Mouse (Mus musculus): ENCODE measurements at regions not wholly inside any gene's neighbourhood (a gene's known extent, or its start where the extent isn't known, plus 50 kb on each side); places are given as distances from the start of the nearest gene placed in this dataset.

DNA sequence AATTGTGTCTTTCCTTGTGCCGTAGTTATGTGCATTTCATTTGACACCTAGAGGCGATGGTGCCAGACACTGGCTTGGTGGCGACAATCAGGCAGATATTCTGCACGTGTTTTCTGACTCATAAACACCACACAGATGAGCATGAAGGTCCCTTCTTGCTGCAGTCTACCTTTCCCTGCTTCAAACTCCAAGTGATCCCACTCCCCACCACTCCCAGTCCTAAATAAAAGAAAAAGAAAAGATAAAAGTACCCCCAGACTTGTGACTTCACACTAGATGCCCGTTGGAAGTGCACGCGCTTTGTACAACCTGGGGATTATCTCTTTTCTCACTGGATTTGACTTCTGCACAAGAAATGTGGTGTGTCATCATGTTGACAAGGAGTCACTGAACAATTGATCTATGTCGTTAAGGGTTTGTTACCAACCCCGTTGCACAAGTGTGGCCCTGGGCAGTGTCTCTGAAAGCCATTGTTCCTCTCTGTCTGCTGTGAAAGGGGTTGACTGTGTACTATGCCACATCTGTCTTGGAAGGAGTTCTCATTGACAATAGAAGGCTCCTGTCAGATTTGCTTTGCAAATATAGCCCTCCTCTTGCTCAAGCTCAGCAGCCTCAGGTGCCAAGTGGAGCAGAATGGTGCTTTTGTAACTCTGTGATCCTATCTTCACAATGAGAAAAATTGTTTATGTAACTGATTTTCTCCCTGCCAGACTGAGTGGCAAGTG is 140.1 kb downstream of the Ppp4r2 start:
- no peak for DNase-seq (ENCODE audit: low spot score in 2 of 2)

DNA sequence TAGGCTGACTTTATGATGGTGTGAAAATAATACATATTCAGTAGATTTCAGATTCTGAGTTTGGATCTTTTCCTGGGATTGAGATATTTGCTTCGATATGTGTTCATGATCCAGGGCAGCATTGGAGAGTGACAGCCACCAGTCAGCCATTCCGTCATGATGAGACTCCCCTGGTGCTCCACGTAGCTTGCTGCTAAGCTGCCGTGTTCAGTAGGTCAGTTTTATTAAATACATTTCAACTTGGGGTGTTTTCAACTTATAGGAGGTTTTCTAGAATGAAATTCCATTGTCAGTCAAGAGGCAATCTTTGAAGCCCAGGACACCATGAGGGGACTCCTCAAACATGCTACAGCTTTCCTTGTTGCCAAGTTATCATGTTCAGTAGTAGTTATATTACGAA is 141.3 kb downstream of the Ppp4r2 start:
- DNase-seq (ENCODE audit: low spot score in 2 of 2): no peak

DNA sequence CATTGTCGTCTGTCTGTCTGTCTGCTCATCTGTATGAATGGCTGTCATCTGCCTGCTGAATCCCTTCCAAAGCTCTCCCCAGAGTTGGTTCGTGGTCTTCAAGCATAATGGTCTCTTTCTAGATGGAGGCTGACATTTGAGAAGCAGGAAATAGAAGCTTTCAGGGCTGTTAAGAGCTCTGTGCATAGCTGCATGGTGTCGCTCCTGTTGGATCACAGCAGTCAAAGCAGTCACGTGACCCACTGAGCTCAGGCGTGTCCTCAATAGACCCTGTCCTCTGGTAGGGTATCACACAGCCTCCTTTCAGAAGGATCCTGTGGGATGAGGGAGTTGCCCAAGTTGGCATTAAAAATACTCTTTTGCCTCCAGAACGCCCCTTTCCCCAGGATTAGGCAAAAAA is 142.4 kb downstream of the Ppp4r2 start:
- no peak for DNase-seq (ENCODE audit: low spot score in 2 of 2)

DNA sequence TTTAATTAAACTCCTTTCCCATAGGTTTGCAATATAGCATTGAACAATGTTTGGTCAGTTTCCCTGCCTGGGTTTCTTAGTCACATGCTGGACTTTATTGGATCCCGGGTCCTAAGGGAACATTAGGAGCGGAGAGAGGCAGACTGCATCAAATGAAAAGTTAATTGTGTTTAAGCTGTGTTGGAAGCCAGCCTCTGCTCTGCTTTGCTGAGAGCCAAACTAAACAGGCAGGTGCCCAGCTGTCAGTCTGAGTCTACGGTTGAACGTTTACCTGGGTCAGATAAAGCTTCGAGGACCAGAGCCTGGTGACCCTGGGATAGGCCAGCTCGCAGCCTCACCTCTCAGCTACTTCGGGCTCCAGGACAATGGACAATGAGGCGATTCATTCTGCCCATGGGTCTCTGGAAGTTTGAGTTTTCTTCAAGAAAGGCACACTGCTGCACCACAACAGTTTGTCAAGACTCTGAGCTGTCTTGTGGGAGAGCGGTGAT is 143.8 kb downstream of the Ppp4r2 start:
- DNase-seq (ENCODE audit: low spot score in 2 of 2): no peak

DNA sequence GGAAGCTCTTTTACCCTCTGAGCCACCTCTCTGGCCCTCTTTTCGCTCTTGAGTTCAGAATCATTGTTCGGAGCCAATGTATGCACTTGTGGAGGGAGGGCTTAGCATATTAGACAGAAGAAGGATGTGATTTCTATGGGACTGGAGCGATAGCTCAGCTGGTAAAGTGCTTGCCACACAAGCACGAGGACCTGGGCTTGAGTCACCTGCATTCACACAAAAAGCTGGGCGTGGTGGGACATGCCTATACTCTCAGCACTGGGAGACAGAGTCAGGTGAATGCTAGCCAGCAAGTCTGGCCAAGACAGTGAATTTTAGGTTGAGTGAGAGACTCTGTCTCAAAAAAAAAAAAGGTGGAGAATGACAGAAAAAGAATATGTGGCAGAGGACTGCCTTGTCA is 144.7 kb downstream of the Ppp4r2 start:
- no peak for DNase-seq (ENCODE audit: low spot score in 2 of 2)

DNA sequence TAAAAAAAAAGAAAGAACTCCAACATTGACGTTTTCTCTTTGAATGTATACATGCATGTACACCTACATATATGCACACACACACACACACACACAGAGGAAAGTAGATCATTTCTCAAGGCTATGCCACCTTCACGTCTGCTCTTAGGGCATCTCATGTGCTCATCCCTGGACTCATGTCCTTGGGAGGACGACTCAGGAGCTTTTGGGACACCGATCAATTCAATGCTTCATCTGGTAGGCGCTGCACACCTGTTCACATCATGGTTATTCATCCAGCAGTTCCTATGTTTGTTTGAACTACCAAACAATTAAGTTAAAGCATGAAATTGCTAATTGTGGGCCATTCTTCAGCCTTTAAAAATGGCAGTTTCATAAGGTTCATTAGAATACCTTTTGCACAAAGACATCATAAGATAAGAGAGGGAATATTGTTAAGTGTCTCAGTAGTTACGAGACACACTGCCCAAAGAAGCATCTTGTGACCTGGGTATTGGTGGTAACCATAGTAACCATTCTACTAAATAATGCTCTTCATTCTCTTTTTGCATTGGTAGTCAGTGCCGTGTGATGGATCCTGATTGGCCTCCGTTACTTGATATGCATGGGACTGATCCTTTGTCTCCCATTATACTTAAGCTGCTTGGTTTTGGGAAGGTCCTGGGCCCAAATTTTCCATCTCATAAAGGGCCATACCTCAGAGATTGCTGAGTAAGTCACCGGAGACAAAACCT is 145.5 kb downstream of the Ppp4r2 start:
- no peak for DNase-seq (ENCODE audit: low spot score in 2 of 2)

DNA sequence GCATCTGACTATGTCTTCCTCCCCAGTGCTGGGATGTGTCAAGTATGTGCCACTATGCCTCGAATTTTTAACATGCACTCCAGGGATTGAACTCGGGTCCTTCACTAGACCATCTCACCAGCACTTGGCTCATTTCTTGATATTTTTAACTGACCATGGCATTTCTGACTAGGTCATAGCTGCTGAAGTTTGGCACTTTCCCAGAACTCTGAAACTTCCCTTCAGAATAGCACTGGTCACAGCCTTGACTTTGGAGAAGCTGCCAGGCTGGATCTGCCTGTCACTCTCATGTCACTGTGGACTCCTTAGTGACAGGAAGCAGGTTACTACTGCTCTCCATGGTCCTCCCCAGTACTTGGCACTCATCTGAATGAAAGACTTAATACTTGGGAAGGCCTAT is 146.7 kb downstream of the Ppp4r2 start:
- DNase-seq (ENCODE audit: low spot score in 2 of 2): no peak

DNA sequence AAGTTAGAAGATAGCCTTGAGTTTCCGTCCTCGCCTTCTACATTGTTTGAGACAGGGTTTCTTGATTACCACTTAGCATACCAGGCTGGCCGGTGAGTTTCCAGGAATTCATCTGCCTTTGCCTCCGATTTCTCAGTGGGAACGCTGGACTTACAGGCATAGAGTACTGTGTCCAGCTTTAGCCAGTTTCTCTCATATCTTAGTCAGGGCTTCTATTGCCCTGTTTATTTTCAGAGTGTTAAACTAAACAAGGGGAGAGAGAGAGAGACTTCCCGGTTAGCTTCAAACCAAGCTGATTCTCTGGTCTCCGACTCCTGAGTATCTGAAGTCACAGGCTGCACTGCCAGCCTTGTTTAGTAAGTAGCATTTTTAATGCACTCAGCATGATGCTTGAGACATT is 151.4 kb downstream of the Ppp4r2 start:
- no peak for DNase-seq (ENCODE audit: low spot score in 2 of 2)

DNA sequence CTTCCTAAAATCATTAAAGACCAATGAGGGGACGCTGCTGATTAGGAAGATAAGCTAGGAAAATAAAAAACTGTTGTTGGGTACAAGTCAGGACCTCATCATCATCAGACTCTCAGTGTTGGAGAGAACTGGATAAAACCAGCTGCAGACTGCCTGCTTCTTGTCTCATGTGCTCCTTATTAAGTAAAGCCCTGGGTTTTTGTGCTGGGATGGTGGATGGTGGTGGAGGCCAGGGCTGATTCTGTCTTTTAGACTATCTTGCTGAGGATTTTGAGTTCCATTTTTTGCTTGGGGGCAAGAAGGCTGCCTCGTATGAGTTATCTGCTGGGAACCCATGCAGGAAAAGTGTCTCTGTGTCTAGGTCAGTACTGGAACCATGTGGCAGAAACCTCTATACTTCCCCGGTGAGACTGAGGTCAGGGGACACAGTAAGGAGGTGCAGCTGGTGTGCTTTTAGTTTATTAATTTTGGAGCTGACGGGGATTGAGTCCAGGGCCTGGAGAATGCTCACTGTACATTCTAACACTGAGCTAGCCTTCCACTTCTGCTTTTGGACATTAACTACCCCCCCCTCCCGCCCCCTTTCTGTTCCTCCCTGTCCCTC is 152.0 kb downstream of the Ppp4r2 start:
- no peak for DNase-seq (ENCODE audit: low spot score in 2 of 2)

DNA sequence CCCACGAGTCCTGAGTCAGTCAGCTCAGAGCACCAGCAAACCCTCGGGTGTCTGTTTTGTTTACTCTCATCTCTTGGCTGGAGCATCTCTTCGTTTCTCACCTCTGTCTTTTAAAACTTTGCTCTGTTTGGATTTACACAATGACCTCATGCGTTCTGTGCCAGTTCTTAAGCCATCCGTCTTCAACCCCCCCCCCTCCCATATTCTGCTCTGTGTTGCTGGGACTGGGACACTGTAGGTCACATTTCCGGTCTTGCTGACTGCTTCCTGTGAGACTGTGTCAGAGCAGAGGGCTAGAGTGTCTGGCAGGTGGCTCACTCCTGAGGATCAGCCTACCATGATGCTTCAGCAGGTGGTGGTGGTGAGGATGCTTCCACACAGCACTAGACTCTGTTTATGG is 155.1 kb downstream of the Ppp4r2 start:
- no peak for DNase-seq (ENCODE audit: low spot score in 2 of 2)

DNA sequence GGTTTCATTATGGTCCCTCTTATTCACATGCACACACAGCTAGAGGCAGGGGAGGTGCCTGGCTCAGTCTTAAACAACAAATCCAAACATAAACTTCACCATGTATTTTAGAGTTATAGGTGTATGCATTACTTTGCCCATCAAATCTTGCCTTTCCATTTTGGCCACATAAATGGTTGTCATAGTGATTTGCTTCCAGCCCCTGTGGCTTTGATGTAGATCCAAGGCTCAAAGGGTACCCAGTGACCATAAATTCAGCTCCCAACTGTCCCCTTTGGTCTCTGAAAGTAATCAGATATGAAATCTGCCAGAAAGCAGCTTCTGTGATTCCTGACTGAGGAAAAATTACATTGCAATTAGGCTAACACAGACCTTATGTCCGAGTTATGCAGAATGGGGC is 160.0 kb downstream of the Ppp4r2 start:
- DNase-seq (ENCODE audit: low spot score in 2 of 2): no peak

DNA sequence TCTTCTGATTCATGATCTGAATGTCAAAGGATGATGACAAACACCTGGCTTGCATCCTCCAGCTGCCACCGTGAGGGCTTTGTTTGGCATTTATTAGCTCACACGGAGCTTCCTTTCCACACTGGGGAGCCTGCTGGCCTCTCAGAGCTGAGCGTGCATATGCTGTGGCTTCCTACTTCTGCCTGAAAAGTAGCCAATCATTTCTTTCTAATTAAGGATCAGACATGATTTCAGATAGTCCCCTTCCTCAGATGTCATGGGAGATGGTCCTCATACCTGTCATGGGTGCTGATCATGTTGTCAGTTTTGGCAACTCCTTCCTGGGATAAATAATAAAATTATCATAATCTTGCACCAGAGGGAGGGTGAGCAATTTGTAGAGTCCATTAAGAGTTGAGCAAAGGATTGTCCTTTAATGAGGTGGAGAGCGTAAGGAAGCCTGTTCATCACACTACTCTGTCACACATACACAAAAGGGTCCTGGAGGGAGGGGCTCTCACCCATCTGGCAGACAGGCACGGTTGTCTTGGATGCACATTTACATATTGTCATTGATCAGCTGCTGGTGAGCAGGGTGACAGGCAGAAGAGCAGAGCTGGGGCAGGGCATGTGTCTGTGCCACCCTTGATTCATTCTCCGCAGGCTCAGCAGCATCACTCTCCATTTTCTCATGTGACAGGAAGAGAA is 162.6 kb downstream of the Ppp4r2 start:
- DNase-seq (ENCODE audit: low spot score in 2 of 2): no peak

DNA sequence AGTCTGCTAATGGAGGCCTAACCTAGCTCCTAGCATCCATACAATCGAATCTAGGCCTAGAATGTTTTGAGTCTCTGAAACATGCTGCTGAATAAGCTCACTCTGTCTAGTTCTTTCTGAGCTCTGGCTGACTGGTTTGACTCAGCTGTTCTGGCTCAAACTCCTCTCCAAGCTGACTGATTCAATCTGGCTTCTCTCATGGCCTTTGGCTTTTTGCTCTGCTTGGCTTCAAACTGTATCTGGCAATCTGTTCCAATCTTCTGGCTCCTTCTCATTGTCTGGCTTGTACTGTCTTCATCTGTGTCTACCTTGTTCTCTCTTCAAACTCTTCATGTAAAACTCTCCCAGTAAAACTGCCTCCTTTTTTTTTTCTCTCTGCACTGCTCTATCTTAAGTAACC is 164.9 kb downstream of the Ppp4r2 start:
- DNase-seq (ENCODE audit: low spot score in 2 of 2): no peak

DNA sequence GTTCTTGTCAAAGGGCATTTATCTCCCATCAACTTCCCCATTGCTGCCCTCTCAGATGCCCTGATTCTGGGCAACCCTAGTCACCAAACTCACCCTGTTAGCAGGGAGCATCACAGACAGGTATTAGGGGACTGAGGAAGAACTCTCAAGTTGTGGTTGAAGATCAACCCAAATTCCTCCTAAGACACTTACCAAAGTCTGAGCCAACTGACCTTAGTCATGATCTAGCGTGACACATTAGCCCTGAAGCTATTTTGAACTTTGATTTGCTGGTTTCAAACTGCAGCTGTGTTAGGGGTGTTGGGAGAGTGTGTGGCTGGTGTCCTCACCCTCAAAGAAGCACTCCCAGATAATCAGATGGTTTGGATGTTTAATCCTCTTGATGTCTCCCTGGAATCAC is 170.5 kb downstream of the Ppp4r2 start:
- DNase-seq (ENCODE audit: low spot score in 2 of 2): no peak

DNA sequence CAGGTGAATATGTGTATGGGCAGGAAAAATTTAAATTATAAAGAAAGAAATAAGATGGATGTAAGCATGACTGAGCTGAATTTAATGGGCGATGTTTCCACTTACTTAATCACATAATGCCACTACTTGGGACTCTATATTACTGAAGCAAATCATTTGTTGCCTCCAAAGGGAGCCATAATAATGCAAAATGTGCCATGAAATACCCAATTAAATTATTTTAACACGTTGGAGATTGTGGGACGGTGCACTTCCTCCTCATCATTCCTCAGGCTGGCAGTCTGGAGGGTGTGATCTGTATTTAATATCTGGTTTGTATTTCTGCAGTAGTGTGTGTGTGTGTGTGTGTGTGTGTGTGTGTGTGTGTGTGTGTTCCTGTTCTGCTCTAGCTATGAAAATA is 188.2 kb downstream of the Ppp4r2 start:
- DNase-seq (ENCODE audit: low spot score in 2 of 2): no peak

DNA sequence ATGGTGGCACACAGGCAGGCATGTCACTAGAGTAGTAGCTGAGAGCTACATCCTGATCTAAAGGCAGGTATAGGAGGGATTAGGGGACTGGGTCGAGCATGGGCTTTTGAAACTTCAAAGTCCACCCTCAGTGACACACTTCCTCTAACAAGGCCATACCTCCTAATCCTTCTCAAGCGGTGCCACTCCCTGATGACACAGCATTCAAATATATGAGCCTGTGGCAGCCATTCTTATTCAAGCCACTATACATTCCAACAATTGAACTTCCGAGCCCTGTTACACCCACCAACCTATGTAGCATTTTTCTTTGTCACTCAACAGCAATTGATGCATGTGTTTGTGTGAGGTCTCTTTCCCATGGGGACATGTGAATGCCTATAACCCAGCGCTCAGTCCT is 192.4 kb downstream of the Ppp4r2 start:
- no peak for DNase-seq (ENCODE audit: low spot score in 2 of 2)

DNA sequence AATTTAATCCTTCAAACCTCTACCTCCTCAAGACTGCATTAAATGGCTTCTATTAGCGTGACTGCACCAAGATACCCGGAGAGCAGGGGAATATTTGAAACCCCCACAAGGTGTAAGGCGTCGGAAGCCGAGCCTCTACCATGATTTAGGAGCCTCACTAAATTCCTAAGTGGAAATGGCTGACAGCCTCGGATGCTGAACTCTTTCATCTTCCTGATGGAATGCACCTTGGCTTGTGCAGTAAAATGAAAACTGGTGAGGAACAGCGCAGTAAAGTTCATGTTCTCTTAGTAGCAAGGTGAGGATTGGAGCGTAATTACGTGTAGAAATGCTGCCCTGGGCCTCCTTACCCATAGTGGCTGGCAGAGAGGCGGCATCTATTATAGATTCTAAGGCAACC is 194.0 kb downstream of the Ppp4r2 start:
- no peak for DNase-seq (ENCODE audit: low spot score in 2 of 2)

DNA sequence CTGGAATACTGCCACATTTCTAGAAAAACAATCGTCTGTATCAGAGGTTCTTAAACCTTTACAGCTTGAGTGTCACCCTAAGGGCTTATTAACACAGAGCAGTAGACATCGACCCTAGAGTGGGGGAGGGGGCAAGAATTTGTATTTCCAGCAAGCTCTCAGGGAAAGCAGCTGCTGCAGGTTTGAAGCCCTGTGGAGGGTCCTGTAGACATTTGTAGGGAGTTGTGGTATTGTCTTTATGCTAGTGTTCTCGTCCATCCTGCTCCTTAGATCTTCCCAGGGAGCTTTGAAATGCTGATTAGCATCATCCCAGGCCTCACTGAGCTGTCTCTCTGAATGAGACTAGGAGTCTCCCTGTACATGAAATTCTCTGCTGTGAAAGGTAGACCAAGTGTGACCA is 196.0 kb downstream of the Ppp4r2 start:
- no peak for DNase-seq (ENCODE audit: low spot score in 2 of 2)

DNA sequence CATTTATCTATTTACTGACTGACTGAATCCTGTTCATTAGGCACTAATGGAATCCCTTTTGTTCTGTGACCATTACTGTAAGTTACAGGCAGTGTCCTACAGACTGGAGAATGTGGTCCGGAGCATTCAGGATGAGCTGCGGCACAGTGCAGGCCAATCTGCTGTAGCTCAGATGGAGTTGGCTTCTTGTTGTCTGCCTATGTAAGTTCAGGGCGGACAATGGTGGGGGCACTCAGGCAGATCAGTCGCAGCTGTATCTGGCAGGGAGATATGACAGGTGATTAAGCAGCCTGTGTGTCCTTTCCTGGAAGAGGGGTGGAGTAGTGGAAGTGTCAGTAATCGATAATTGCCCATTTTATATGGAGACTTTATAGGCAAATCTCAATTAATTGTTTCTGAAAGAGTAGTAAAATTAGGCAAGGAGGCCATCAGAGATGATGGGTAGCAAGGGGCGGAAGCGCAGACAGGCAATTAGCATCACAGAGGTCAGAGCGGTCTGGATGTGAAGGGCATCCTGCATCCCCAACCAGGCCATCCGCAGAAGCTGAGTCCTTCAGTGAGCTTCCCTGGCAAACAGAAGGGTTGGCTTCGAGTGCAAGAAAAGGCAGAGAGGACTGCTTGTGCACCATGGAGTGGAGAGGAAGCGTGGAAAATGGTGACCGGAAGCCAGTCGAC is 197.2 kb downstream of the Ppp4r2 start:
- DNase-seq (ENCODE audit: low spot score in 2 of 2): no peak

DNA sequence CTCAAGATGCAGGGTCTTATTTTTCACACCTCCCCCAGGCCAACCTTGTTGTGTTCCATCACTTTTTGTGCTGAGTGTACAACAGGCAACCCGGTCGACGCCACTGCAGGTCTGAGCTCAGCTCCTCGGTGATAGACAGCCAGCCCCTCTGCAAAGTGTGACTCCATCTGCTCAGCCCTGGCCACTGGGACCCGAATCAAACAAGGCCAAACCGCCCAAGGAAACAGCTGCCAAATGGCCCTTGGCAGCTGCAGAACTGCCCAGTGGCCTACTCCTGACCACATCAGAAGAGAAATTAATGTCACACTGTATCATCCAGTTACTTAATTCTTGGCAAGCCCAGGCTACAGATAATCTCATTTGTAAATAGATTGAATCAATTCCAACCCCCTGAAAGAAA is 213.3 kb downstream of the Ppp4r2 start:
- no peak for DNase-seq (ENCODE audit: low spot score in 2 of 2)

DNA sequence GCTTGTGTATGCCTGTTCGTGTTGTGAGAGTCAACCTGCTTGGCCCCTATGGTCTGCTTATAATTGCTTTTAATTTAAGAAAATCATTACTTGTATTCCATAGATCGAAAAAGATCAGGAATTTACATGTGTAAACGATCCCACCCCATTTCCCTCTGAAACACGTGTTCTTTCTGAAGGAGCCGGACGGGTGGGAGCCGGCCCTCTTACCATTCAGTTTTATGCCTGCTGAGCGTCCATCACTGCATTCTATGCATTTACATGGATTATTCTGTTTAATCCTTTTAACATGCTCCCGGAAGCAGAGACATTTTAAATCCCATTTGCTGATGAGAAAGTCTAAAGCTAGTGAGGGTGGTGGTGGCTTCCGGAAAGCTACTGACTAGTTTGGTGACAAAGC is 213.8 kb downstream of the Ppp4r2 start:
- no peak for DNase-seq (ENCODE audit: low spot score in 2 of 2)

DNA sequence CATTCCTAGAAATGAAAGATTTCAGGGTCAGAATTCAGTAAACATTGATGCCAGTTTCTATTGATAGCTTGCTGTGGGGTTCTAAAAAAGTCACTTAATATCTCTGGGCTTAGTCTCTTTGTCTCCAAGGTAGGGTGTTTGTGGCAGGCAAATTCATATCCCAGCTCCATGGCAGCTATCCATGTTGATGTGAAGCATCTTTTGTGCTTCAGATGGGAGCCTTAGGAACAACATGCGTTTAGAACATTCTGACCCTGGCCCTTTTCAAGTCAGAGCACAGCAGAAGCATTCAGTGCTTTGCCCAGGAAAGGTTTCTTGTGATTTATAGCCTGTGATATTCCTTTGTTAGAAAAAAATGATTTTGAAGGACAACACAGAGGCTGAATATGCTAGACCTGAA is 215.0 kb downstream of the Ppp4r2 start:
- DNase-seq (ENCODE audit: low spot score in 2 of 2): no peak
